Mouse (Mus musculus): ENCODE data around the gene Gm10354. TPM values are rescaled to one million over a fixed set of nuclear protein-coding genes. Genes with fewer than 3 reads are reported as not detected.
"Not testable (repeated sequence)": the region's sequence is repeated elsewhere in the genome, so short reads cannot be mapped to it uniquely, and the experiment has no call there.

Gm10354 gene
- polyA plus RNA-seq, 1 experiment from 2014 or later: not detected

- not testable (repeated sequence) for H3K27ac ChIP-seq (ENCODE audit: low read depth); H3K4me2 ChIP-seq; H3K9me3 ChIP-seq (ENCODE audit: low read depth, low read length); H3K9ac ChIP-seq; DNase-seq; H3K27me3 ChIP-seq (ENCODE audit: insufficient read depth, low read length); H3K36me3 ChIP-seq (ENCODE audit: insufficient read depth); ATAC-seq (ENCODE audit: insufficient read depth); H3K4me1 ChIP-seq (ENCODE audit: insufficient read depth); H3K4me3 ChIP-seq (ENCODE audit: low read depth, low read length)
- 92% methylated on average over 1 of the region's 1 CpGs for WGBS
Observed at GRCm38 (mm10) chr5:14955928-14956706, 22.6 kb downstream of the Gm10354 start.

- H3K4me2 ChIP-seq; H3K4me3 ChIP-seq (ENCODE audit: low read depth, low read length); H3K4me1 ChIP-seq (ENCODE audit: insufficient read depth); ATAC-seq (ENCODE audit: insufficient read depth); H3K27ac ChIP-seq (ENCODE audit: low read depth); DNase-seq; H3K9me3 ChIP-seq (ENCODE audit: low read depth, low read length); H3K9ac ChIP-seq; H3K36me3 ChIP-seq (ENCODE audit: insufficient read depth); H3K27me3 ChIP-seq (ENCODE audit: insufficient read depth, low read length): not testable (repeated sequence)
Observed at GRCm38 (mm10) chr5:14953587-14953986, 25.1 kb downstream of the Gm10354 start.

GRCm38 (mm10) chr5:14952749-14953148, 26.0 kb downstream of the Gm10354 start:
- H3K27me3 ChIP-seq (ENCODE audit: insufficient read depth, low read length); H3K4me1 ChIP-seq (ENCODE audit: insufficient read depth); H3K4me3 ChIP-seq (ENCODE audit: low read depth, low read length); H3K9ac ChIP-seq; H3K4me2 ChIP-seq; DNase-seq; ATAC-seq (ENCODE audit: insufficient read depth); H3K27ac ChIP-seq (ENCODE audit: low read depth); H3K36me3 ChIP-seq (ENCODE audit: insufficient read depth): not testable (repeated sequence)
- peaks cover 11% of the 10 kb centered on the region for H3K9me3 ChIP-seq (ENCODE audit: low read depth, low read length)
- 65% methylated on average over 3 of the region's 3 CpGs for WGBS

- not testable (repeated sequence) for H3K4me3 ChIP-seq (ENCODE audit: low read depth, low read length); H3K4me1 ChIP-seq (ENCODE audit: insufficient read depth); H3K4me2 ChIP-seq; H3K36me3 ChIP-seq (ENCODE audit: insufficient read depth); DNase-seq; ATAC-seq (ENCODE audit: insufficient read depth); H3K9ac ChIP-seq; H3K27ac ChIP-seq (ENCODE audit: low read depth); H3K27me3 ChIP-seq (ENCODE audit: insufficient read depth, low read length)
- WGBS: 66% methylated on average over 7 of the region's 7 CpGs
- H3K9me3 ChIP-seq (ENCODE audit: low read depth, low read length): peaks cover 11% of the 10 kb centered on the region
Observed at GRCm38 (mm10) chr5:14951822-14952221, 26.9 kb downstream of the Gm10354 start.

- not testable (repeated sequence) for H3K9ac ChIP-seq; ATAC-seq (ENCODE audit: insufficient read depth); H3K4me1 ChIP-seq (ENCODE audit: insufficient read depth); H3K36me3 ChIP-seq (ENCODE audit: insufficient read depth); H3K4me3 ChIP-seq (ENCODE audit: low read depth, low read length); H3K27me3 ChIP-seq (ENCODE audit: insufficient read depth, low read length); H3K27ac ChIP-seq (ENCODE audit: low read depth); H3K4me2 ChIP-seq; H3K9me3 ChIP-seq (ENCODE audit: low read depth, low read length)
- 49% methylated on average over 4 of the region's 4 CpGs for WGBS
- peak; percentile 33 for DNase-seq
Observed at GRCm38 (mm10) chr5:14947482-14948198, 31.1 kb downstream of the Gm10354 start.

GRCm38 (mm10) chr5:14945524-14945923, 33.2 kb downstream of the Gm10354 start:
- not testable (repeated sequence) for H3K9me3 ChIP-seq (ENCODE audit: low read depth, low read length); ATAC-seq (ENCODE audit: insufficient read depth); H3K4me3 ChIP-seq (ENCODE audit: low read depth, low read length)

GRCm38 (mm10) chr5:14941043-14941442, 37.7 kb downstream of the Gm10354 start:
- WGBS: 86% methylated on average over 1 of the region's 1 CpGs
- ATAC-seq (ENCODE audit: insufficient read depth); H3K4me2 ChIP-seq; H3K27me3 ChIP-seq (ENCODE audit: insufficient read depth, low read length); H3K9ac ChIP-seq; H3K36me3 ChIP-seq (ENCODE audit: insufficient read depth); H3K27ac ChIP-seq (ENCODE audit: low read depth); H3K4me3 ChIP-seq (ENCODE audit: low read depth, low read length); H3K4me1 ChIP-seq (ENCODE audit: insufficient read depth); DNase-seq; H3K9me3 ChIP-seq (ENCODE audit: low read depth, low read length): not testable (repeated sequence)

More at GRCm38 (mm10) chr5:14945524-14945923, 33.2 kb downstream of the Gm10354 start:
- not testable (repeated sequence) for H3K27me3 ChIP-seq (ENCODE audit: insufficient read depth, low read length); H3K27ac ChIP-seq (ENCODE audit: low read depth); DNase-seq; H3K36me3 ChIP-seq (ENCODE audit: insufficient read depth); H3K4me2 ChIP-seq; H3K9ac ChIP-seq; H3K4me1 ChIP-seq (ENCODE audit: insufficient read depth)
- 46% methylated on average over 4 of the region's 4 CpGs for WGBS

- H3K4me2 ChIP-seq; H3K36me3 ChIP-seq (ENCODE audit: insufficient read depth); ATAC-seq (ENCODE audit: insufficient read depth); DNase-seq; H3K9me3 ChIP-seq (ENCODE audit: low read depth, low read length); H3K9ac ChIP-seq; H3K27me3 ChIP-seq (ENCODE audit: insufficient read depth, low read length); H3K4me3 ChIP-seq (ENCODE audit: low read depth, low read length); H3K27ac ChIP-seq (ENCODE audit: low read depth); H3K4me1 ChIP-seq (ENCODE audit: insufficient read depth): not testable (repeated sequence)
- 30% methylated on average over 1 of the region's 1 CpGs for WGBS
Observed at GRCm38 (mm10) chr5:14938329-14938728, 40.4 kb downstream of the Gm10354 start, which contains the start of gene Speer4e. TSS of gene Speer4e (minus strand) at chr5:14938429.

- not testable (repeated sequence) for ATAC-seq (ENCODE audit: insufficient read depth); H3K4me1 ChIP-seq (ENCODE audit: insufficient read depth); H3K4me3 ChIP-seq (ENCODE audit: low read depth, low read length); H3K9ac ChIP-seq; H3K27ac ChIP-seq (ENCODE audit: low read depth); DNase-seq; H3K36me3 ChIP-seq (ENCODE audit: insufficient read depth); H3K27me3 ChIP-seq (ENCODE audit: insufficient read depth, low read length); H3K9me3 ChIP-seq (ENCODE audit: low read depth, low read length); H3K4me2 ChIP-seq
- 65% methylated on average over 5 of the region's 6 CpGs for WGBS
Observed at GRCm38 (mm10) chr5:14933721-14934120, 45.0 kb downstream of the Gm10354 start.

Data from lung, embryonic 14.5 days (tissue).